Mouse (Mus musculus) megakaryocyte, adult 5-6 weeks (primary cell): ENCODE measurements around the gene Trim12a. TPM values are rescaled to one million over a fixed set of nuclear protein-coding genes. Genes with fewer than 3 reads are reported as not detected.
"Not testable (repeated sequence)": the region's sequence is repeated elsewhere in the genome, so short reads cannot be mapped to it uniquely, and the experiment has no call there.

Experiments
- ATAC-seq: 2 replicates; pipeline ENCODE4 v1.8.0; 2016; ENCODE audit warnings: mild to moderate bottlenecking, inconsistent platforms; ENCODE audit not compliant: poor library complexity, severe bottlenecking
- total RNA-seq, 2 experiments: library from RNA; stranded (forward) in 1 of 2; stranded (reverse) in 1 of 2; fragments of 153-499, 151-499 nt in 1 of 2; fragments of 221-1000, 200-1000 nt in 1 of 2; gene quantifications; 2 replicates each; pipeline versions ENCODE4 v1.2.3 to v1.2.4; 2015 to 2017

Gene Trim12a
- total RNA-seq (2015) (130 and 137 TPM in 2 replicates), total RNA-seq (2017) (147 and 166 TPM in 2 replicates)

GRCm38 (mm10) chr7:104315369-104316080, at the start of gene Trim12a:
Gene Trim12a, minus strand, starts transcription at chr7:104315466.
- peak; percentile 83 for ATAC-seq

GRCm38 (mm10) chr7:104353600-104353967, 38.3 kb upstream of the Trim12a start:
- ATAC-seq: no peak; the same call in 1 of the 2 replicates

GRCm38 (mm10) chr7:104352717-104353599, 37.7 kb upstream of the Trim12a start, which contains the start of gene Trim12c:
Gene Trim12c, minus strand, starts transcription at chr7:104353362.
- peak; percentile 91 for ATAC-seq

GRCm38 (mm10) chr7:104348043-104348442, 32.8 kb upstream of the Trim12a start:
- peak; percentile 77 for ATAC-seq

GRCm38 (mm10) chr7:104340744-104341143, 25.5 kb upstream of the Trim12a start:
- not testable (repeated sequence) for ATAC-seq

GRCm38 (mm10) chr7:104335547-104335946, 20.3 kb upstream of the Trim12a start:
- ATAC-seq: peak; percentile 59

GRCm38 (mm10) chr7:104329171-104329570, 13.9 kb upstream of the Trim12a start, which contains the start of gene Trim34b:
Gene Trim34b, plus strand, starts transcription at chr7:104329471.
- not testable (repeated sequence) for ATAC-seq

- no peak for ATAC-seq
Observed at GRCm38 (mm10) chr7:104322028-104322427, 6.8 kb upstream of the Trim12a start.

GRCm38 (mm10) chr7:104314796-104315353, 391 bp downstream of the Trim12a start:
- peak; percentile 72 for ATAC-seq

GRCm38 (mm10) chr7:104291638-104292400, 23.4 kb downstream of the Trim12a start:
- no peak for ATAC-seq

- no peak for ATAC-seq
Observed at GRCm38 (mm10) chr7:104290641-104291040, 24.6 kb downstream of the Trim12a start.

- peak; percentile 93 for ATAC-seq
Observed at GRCm38 (mm10) chr7:104287576-104288443, 27.5 kb downstream of the Trim12a start, which contains the start of gene Trim5. Gene Trim5, minus strand, starts transcription at chr7:104288094.

GRCm38 (mm10) chr7:104279361-104279760, 35.9 kb downstream of the Trim12a start:
- ATAC-seq: peak; percentile 40

- ATAC-seq: not testable (repeated sequence)
Observed at GRCm38 (mm10) chr7:104265335-104265734, 49.9 kb downstream of the Trim12a start.

- ATAC-seq: peak; percentile 71
Observed at GRCm38 (mm10) chr7:104260380-104260779, 54.9 kb downstream of the Trim12a start.
